Mouse (Mus musculus): ENCODE measurements around the gene Galr2. TPM values are rescaled to one million over a fixed set of nuclear protein-coding genes. Genes with fewer than 3 reads are reported as not detected.

Galr2 gene
- 0.11 TPM in 1 of 2 replicates, not detected in the other for polyA plus RNA-seq (2015; fragmentation: Nextera tagmentation; extraction: Ambion mirVana)

- DNase-seq (ENCODE audit: low spot score) (no peak), ATAC-seq (no peak)
- peak within 1 kb of the TSS; percentile 12; the same call in 1 of the 2 replicates for H3K4me3 ChIP-seq (ENCODE audit: low read depth, low read length)
- H3K4me1 ChIP-seq (ENCODE audit: insufficient read depth, low read depth, low read length): peaks cover 5% of the 10 kb centered on the region; the same call in 1 of the 2 replicates
- 9% methylated on average over 48 of the region's 48 CpGs for whole genome bisulfite sequencing
- peak; percentile 29 for TF ChIP-seq CTCF (IDR thresholded peaks at IDR 0.05)
- TF ChIP-seq EP300 (IDR thresholded peaks at IDR 0.05): no peak
- no peaks in the 10 kb centered on the region for H3K36me3 ChIP-seq (ENCODE audit: insufficient read depth, low read length)
- 0 out of 2 replicates have a peak within 1 kb of the TSS, but pooled peaks have one; percentile 6 for H3K9ac ChIP-seq (replicated peaks; ENCODE audit: low read depth)
- H3K4me2 ChIP-seq (replicated peaks; ENCODE audit: low read depth, low read length): peak within 1 kb of the TSS; percentile 37
- H3K27ac ChIP-seq (ENCODE audit: low read length): no peak within 1 kb of the TSS
- peaks cover 35% of the 10 kb centered on the region for H3K27me3 ChIP-seq (replicated peaks; ENCODE audit: insufficient read depth, low read length)
- H3K9me3 ChIP-seq (ENCODE audit: low read length): no peaks in the 10 kb centered on the region
Observed at GRCm38 (mm10) chr11:116280751-116281663, at the start of gene Galr2. Galr2 (plus strand) TSS chr11:116280939.

GRCm38 (mm10) chr11:116232427-116232826 lies 48.3 kb upstream of the Galr2 start:
- ATAC-seq (no peak), DNase-seq (ENCODE audit: low spot score) (no peak)
- WGBS: 40% methylated on average over 17 of the region's 17 CpGs
- H3K4me3 ChIP-seq (ENCODE audit: low read depth, low read length): no peak overlapping the region
- H3K36me3 ChIP-seq (ENCODE audit: insufficient read depth, low read length): no peaks in the 10 kb centered on the region
- H3K9me3 ChIP-seq (ENCODE audit: low read length): no peaks in the 10 kb centered on the region
- no peak overlapping the region for H3K27ac ChIP-seq (ENCODE audit: low read length)
- no peaks in the 10 kb centered on the region for H3K27me3 ChIP-seq (replicated peaks; ENCODE audit: insufficient read depth, low read length)
- H3K9ac ChIP-seq (replicated peaks; ENCODE audit: low read depth): no peak overlapping the region
- no peak for TF ChIP-seq EP300 (IDR thresholded peaks at IDR 0.05)
- TF ChIP-seq CTCF (IDR thresholded peaks at IDR 0.05): no peak
- no peaks in the 10 kb centered on the region for H3K4me1 ChIP-seq (ENCODE audit: insufficient read depth, low read depth, low read length)
- H3K4me2 ChIP-seq (replicated peaks; ENCODE audit: low read depth, low read length): no peak overlapping the region

GRCm38 (mm10) chr11:116234901-116235300 lies 45.8 kb upstream of the Galr2 start:
- Histone ChIP-seq H3K27ac (ENCODE audit: low read length) (no peak overlapping the region), H3K9me3 (ENCODE audit: low read length) (no peaks in the 10 kb centered on the region), H3K4me2 (replicated peaks; ENCODE audit: low read depth, low read length) (no peak overlapping the region), H3K9ac (replicated peaks; ENCODE audit: low read depth) (no peak overlapping the region), H3K36me3 (ENCODE audit: insufficient read depth, low read length) (no peaks in the 10 kb centered on the region), H3K4me1 (ENCODE audit: insufficient read depth, low read depth, low read length) (0 out of 2 replicates have a peak, but pooled peaks cover 3% of the 10 kb centered on the region), H3K27me3 (replicated peaks; ENCODE audit: insufficient read depth, low read length) (no peaks in the 10 kb centered on the region), H3K4me3 (ENCODE audit: low read depth, low read length) (no peak overlapping the region)
- no peak for ATAC-seq
- DNase-seq (ENCODE audit: low spot score): no peak
- WGBS: 77% methylated on average over 8 of the region's 8 CpGs
- no peak for TF ChIP-seq EP300 (IDR thresholded peaks at IDR 0.05)
- no peak for TF ChIP-seq CTCF (IDR thresholded peaks at IDR 0.05)

GRCm38 (mm10) chr11:116237742-116238395 lies 42.9 kb upstream of the Galr2 start, which contains the start of gene Evpl:
Evpl (minus strand) TSS chr11:116238077.
- Histone ChIP-seq H3K36me3 (ENCODE audit: insufficient read depth, low read length) (no peaks in the 10 kb centered on the region), H3K4me2 (replicated peaks; ENCODE audit: low read depth, low read length) (peak within 1 kb of the TSS; percentile 52), H3K27ac (ENCODE audit: low read length) (peak within 1 kb of the TSS; percentile 80), H3K4me3 (ENCODE audit: low read depth, low read length) (peak within 1 kb of the TSS; percentile 23; the same call in 1 of the 2 replicates), H3K9me3 (ENCODE audit: low read length) (no peaks in the 10 kb centered on the region), H3K27me3 (replicated peaks; ENCODE audit: insufficient read depth, low read length) (no peaks in the 10 kb centered on the region), H3K4me1 (ENCODE audit: insufficient read depth, low read depth, low read length) (0 out of 2 replicates have a peak, but pooled peaks cover 3% of the 10 kb centered on the region), H3K9ac (replicated peaks; ENCODE audit: low read depth) (peak within 1 kb of the TSS; percentile 26; the same call in 1 of the 2 replicates)
- DNase-seq (ENCODE audit: low spot score) (peak; percentile 93), ATAC-seq (peak; percentile 97)
- 11% methylated on average over 28 of the region's 31 CpGs for WGBS
- no peak for TF ChIP-seq EP300 (IDR thresholded peaks at IDR 0.05)
- TF ChIP-seq CTCF (IDR thresholded peaks at IDR 0.05): no peak

- no peak for ATAC-seq
- TF ChIP-seq CTCF (IDR thresholded peaks at IDR 0.05): no peak
- no peak for TF ChIP-seq EP300 (IDR thresholded peaks at IDR 0.05)
- no peak overlapping the region for H3K4me3 ChIP-seq (ENCODE audit: low read depth, low read length)
- peaks cover 3% of the 10 kb centered on the region; the same call in 1 of the 2 replicates for H3K36me3 ChIP-seq (ENCODE audit: insufficient read depth, low read length)
- WGBS: 41% methylated on average over 7 of the region's 7 CpGs
- no peaks in the 10 kb centered on the region for H3K9me3 ChIP-seq (ENCODE audit: low read length)
- no peak overlapping the region for H3K27ac ChIP-seq (ENCODE audit: low read length)
- H3K27me3 ChIP-seq (replicated peaks; ENCODE audit: insufficient read depth, low read length): no peaks in the 10 kb centered on the region
- no peak overlapping the region for H3K9ac ChIP-seq (replicated peaks; ENCODE audit: low read depth)
- peak; percentile 30 for DNase-seq (ENCODE audit: low spot score)
- no peak overlapping the region for H3K4me2 ChIP-seq (replicated peaks; ENCODE audit: low read depth, low read length)
- 0 out of 2 replicates have a peak, but pooled peaks cover 3% of the 10 kb centered on the region for H3K4me1 ChIP-seq (ENCODE audit: insufficient read depth, low read depth, low read length)
Observed at GRCm38 (mm10) chr11:116239797-116240196, 40.9 kb upstream of the Galr2 start.

GRCm38 (mm10) chr11:116241744-116242235 lies 38.9 kb upstream of the Galr2 start:
- Histone ChIP-seq H3K36me3 (ENCODE audit: insufficient read depth, low read length) (peaks cover 23% of the 10 kb centered on the region; the same call in 1 of the 2 replicates), H3K9ac (replicated peaks; ENCODE audit: low read depth) (no peak overlapping the region), H3K27me3 (replicated peaks; ENCODE audit: insufficient read depth, low read length) (no peaks in the 10 kb centered on the region), H3K4me3 (ENCODE audit: low read depth, low read length) (no peak overlapping the region), H3K9me3 (ENCODE audit: low read length) (no peaks in the 10 kb centered on the region), H3K4me2 (replicated peaks; ENCODE audit: low read depth, low read length) (no peak overlapping the region), H3K4me1 (ENCODE audit: insufficient read depth, low read depth, low read length) (0 out of 2 replicates have a peak, but pooled peaks cover 3% of the 10 kb centered on the region), H3K27ac (ENCODE audit: low read length) (no peak overlapping the region)
- 52% methylated on average over 12 of the region's 12 CpGs for WGBS
- no peak for TF ChIP-seq EP300 (IDR thresholded peaks at IDR 0.05)
- no peak for TF ChIP-seq CTCF (IDR thresholded peaks at IDR 0.05)
- DNase-seq (ENCODE audit: low spot score) (no peak), ATAC-seq (no peak)
